Mouse (Mus musculus): ENCODE results near the gene Capn2.

The Capn2 gene

DNA sequence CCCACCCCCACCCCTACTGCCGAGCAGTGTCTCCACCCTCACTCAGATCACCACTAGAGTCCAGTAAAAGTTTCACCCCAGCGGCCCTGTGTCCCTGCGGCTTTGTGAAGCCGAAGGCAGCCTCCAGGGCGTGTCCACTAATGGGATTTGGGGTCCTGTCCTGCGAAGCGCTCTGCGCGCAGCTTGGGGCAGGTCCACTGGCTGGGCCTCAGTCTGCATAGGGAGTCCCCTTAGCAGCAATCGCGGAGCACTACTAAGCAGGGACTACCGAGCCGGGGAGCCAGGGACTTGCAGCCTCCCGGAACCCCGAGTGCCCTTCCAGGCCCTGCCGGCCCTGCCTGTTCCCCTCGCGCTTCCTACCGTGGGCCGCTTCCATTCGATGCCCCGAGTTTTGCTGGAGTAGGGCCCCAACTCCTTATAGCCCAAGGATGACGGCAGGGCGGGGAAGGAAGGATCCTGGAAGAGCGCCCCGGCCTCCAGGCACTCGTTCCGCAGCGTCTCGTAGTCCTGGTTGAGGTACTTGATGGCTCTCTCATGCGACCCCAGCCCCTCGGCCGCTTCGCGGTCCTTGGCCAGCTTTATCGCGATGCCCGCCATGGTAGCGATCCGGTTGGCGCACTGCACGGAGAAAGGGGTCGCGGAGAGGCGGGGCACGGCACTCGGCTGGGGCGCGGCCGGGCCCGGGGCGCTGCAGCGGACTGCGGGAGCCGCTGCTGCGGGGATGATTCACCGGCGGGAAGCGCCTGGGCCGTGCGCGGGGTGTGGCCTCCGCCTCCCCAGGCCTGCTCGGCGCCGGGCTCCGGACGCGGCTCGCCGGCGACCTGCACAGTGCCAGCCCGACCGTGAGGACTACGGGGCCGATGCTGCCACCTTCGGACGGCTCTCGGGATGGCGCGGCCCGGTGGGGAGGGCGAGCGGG is at the start of gene Capn2:
Capn2 (minus strand) TSS at position 851 of the 919 bp plus-strand sequence.
- peak; percentile 85 for DNase-seq (ENCODE audit: extremely low spot score)

DNA sequence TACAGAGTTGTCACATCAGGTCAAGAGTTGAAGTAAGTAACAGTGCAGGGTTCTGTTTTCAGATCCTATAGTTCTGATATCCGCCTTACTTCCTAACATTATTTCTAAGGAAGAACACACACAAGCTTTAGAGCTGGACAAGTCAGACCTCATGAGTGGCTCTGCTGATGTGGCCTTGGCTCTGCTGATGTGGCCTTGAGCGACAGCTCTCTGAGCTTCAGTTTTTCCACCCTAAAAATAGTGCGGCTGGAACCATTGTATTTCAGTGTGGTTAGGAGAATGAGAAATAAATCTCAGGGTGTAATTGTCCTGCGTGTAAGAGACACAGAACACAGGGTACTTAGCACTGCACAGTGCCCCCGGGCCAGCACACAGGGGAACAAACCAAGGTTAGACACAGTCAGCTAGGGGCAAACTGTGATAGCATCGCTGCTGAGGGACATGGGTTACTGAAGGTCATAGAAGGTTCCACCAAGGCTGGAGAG is 48.0 kb upstream of the Capn2 start:
- no peak for DNase-seq (ENCODE audit: extremely low spot score)

DNA sequence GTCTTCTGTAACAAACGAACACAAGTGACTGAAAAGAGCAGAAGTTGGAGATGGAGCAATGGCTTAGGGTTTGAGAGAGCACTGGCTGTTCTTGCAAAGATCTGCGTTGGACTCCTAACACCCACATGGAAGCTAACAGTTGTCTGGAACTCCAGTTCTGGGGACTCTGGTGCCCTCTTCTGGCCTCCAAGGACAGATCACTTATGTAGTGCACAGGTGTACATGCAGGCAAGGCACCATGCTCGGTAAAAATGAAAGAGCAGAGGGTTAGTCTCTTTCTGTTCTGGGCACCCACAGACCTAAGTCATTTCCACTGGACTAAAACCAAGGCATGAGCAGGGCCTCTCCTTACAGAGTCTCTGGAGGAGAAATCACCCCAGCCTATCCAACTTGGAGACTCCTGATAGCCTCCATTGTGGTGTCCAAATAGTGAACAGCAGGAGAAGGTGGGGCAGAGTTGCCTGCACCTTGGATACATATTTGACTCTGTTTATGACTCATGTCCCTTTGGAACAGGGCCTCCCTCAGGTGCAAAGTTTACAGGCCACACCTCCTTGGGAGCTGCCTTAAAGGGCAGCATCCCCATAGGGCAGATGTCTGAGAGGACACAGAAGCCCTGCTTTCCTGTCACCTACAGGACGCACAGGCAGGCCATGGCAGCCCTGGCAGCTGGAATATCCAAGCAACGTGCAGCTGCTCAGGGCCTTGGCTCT is 47.2 kb upstream of the Capn2 start, which contains the start of gene Capn8:
Capn8 (plus strand) TSS at position 600 of the 713 bp plus-strand sequence.
- no peak for DNase-seq (ENCODE audit: extremely low spot score)

DNA sequence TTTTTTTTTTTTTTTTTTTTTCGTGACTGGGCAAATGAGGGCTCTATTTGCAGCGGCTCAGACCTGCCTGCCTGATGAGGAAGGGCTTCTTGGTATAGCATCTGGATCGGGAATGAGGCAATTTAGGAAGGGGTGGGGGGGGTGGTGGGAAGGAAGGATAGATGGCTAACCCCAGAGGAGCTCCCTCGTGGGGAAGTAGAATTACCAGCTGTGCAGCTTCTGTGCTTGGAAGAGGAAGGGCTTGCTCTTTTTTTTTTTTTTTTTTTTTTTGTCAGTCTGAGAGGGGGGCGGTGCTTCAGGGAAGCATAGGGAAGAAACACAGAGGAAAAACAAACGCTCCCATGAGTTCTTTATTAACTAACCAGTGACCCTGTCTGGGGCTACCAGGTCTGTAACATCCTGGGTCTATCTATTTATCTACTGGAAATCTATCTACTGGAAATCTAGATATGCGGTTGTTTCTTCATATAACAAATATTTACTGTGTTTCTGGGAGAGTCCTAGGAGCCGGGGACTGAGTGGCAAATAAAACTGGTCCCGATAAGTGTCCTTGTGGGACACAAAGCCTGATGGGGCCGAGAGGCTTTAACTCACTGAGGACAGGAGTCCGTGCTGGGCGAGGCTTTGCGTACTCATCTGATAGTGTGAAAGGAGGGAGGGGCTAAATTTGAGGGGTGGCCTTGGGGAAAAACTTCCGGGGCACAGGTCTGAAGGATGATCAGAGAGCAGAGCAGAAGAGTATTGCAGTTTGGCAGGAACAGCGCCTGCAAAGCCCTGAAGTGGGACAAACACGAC is 45.4 kb upstream of the Capn2 start:
- no peak for DNase-seq (ENCODE audit: extremely low spot score)

DNA sequence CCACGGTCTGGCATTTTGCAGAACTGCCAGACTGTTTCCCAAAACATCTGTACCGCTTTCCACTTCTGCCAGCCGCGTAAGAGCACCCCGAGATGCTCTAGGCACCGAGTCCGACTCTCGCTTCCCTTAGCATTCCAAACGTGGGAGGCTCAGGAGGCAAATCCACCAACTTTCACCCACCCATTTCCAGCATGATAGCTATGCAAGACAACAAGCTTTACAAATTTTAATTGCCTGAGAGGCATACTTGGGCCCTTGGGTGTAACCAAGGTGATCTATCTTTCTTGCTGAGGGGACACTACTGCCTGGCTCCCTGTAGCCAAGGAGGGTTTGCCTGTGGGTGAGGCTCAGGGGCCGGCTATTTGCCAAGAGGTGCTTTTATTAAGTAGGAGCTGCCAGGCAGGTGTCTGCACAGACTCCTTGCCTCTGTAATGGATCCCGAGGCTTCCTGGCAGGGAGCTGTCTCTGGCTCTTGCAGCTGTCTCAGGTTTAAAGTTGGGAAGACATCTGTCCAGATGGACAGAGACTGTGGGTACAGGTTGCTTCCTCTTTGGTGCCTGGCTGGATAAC is 44.6 kb upstream of the Capn2 start:
- DNase-seq (ENCODE audit: extremely low spot score) = no peak

DNA sequence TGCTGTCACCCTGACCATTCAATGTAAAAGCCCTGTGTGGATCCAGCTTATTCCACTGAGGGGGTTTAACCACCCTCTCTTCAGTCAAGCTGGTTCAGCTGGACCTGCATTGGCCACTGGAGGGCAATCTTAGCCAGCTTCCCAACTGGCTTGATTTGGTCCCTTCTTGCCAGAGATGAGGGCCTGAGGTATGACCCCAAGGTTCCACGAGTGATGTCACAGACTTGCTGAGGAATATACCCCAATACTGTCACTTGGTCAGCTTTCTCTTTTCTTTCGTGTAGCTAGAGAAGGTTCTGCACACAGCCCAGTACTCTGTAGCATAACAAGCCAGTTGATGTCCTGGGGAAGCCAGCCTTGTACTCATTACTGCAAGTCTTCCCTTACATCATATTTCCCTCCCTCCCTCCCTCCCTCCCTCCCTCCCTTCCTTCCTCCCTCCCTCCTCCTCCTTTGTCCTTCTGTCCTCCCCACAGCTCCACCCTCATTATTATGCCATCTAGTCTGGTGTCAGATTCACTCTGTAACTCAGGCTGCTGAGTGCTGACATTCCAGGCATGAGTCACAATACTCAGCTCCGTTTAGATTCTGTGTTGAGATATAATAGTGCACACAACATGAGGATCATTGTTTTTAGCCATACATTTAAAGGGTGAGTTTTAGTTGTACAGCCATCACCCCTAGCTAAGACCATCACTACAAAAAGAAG is 43.1 kb upstream of the Capn2 start:
- DNase-seq (ENCODE audit: extremely low spot score) = peak; percentile 72

DNA sequence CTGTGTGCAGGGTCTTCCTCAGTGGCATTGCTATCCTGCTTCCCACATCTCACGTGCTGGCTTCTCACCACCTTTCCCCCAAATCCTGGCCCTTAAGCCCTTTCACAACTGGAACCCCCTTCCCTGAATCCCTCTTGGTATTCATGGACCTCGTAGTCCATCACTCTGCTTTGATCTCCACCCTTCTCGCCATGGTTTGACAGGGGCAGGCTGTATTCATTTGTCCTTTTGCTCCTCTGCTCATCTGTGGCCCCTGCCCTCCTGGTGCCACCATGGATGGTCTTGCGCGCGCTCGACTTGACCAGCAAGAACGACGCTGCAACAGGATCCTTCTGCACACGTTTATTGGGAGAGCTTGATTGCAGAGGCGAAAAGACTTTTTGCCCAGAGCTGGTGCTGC is 42.1 kb upstream of the Capn2 start:
- DNase-seq (ENCODE audit: extremely low spot score) = no peak

DNA sequence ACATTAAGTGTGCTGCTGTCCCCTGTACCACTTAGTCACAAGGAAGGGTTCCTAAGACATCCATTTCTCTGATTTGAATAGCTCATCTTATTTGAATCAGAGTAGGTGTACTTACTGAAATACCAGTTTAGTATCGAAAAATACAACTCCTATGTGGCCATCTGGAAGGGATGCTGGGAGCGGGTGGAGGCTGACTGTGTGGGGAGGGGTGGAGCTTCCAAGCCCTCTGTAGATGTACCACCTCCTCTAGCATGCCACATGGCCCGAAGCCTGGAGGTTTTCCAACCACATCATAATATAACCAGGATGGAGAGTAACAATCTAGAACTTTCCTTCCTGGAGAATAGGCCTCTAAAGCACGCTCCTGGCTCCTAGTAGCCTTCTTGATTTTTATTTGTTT is 40.9 kb upstream of the Capn2 start:
- DNase-seq (ENCODE audit: extremely low spot score) = no peak

DNA sequence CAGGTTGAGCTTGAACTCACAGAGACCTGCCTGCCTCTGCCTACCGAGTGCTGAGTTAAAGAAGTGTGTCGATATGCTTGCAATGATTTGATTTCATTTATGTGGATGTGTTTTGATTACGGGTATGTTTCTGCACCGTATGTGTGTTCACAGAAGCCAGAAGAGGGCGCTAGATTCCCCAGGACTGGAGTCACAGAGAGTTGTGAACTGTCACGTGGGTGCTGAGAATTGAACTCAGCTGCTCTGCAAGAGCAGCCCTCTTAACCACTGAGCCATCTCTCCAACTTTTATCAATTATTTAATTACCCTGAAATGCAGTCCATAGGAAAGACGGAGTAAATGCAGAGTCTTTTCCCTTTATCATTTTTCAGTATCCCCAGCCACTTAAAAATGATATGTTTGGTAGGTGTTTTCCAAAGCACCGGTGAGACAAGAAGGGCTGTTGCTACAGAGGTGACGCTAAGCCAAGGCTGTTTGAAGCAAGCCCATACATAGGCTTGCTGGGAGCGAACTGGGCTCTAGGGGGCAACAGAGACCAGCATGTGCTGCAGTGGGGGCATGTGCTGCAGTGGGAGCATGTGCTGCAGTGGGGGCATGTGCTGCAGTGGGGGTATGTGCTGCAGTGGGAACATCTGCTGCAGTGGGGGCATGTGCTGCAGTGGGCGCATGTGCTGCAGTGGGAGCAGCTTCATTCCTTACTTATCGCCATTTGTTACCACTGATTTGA is 36.4 kb upstream of the Capn2 start:
- DNase-seq (ENCODE audit: extremely low spot score) = peak; percentile 62

DNA sequence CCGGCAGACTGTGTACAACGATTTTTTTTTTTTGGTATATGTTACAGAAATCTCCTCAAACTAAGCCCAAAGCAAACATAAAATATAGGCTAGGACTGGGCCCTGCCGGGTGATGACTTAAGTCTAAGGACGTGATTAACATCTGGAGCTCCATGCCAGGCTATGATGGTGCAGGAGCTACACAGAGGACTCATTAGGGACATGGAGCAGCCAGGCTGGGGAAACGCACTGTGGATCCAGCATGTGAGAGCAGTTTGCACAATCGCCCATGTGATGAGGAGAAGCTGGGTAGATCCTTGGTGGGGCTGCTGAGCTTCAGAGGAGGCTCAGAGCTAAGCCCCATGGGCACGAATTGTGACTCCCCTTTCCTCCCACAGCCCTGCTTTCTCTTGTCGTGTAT is 33.4 kb upstream of the Capn2 start:
- no peak for DNase-seq (ENCODE audit: extremely low spot score)

DNA sequence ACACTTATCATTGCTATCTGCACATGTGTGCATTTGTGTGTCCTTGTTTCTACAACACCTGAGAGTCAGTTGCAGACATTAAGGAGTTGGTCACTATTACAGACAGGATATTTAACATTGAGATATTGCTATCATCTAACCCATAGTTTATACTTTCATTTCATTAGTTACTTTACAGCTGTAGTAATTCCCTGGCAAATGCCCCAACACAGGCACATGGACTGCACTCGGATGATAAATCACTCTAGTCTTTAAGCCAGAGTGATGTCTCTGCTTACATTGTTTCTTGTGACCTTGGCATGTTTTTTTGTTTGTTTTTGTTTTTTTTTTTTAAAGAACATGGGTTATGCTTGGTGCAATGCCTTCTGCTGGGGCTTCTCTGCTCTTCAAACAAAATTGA is 26.5 kb upstream of the Capn2 start:
- no peak for DNase-seq (ENCODE audit: extremely low spot score)

DNA sequence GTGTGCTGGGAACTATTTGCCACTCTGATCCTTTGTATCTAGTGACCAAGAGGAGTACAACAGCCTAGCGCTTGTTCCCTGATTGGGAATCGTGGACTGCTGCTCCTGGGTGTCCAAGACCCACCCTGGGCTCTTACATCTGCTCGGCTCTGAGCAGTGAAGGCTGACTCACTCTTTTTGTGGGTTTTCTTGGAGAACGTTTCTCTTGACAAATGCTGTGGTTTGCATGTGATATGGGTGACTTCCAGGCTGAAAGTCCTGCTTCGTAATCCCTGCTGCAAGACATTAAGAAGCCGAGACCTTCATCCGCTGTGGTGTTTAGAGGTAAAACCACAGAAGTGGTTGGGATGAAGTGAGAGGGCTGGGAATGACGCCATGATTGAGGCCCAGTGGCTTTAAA is 25.7 kb upstream of the Capn2 start:
- DNase-seq (ENCODE audit: extremely low spot score) = no peak

DNA sequence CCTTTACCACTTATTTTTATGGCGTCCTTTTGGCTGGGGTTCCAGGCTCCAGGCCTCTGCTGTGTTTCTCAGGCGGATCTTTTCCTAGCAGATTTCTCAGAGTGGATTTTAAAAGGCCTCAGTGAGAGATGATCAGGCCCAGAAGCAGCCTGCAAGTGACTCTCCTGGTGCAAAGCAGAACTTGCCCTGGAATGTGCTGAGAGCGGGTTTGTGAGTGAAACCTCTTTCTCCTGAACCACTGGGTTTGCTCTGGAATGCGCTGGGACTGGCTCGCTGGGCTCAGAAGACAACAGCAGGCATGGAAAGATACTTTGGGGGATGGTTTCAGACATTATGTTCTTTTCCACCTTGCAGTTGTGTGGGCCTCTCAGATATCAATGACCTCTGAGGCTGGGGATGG is 24.7 kb upstream of the Capn2 start:
- DNase-seq (ENCODE audit: extremely low spot score) = no peak

DNA sequence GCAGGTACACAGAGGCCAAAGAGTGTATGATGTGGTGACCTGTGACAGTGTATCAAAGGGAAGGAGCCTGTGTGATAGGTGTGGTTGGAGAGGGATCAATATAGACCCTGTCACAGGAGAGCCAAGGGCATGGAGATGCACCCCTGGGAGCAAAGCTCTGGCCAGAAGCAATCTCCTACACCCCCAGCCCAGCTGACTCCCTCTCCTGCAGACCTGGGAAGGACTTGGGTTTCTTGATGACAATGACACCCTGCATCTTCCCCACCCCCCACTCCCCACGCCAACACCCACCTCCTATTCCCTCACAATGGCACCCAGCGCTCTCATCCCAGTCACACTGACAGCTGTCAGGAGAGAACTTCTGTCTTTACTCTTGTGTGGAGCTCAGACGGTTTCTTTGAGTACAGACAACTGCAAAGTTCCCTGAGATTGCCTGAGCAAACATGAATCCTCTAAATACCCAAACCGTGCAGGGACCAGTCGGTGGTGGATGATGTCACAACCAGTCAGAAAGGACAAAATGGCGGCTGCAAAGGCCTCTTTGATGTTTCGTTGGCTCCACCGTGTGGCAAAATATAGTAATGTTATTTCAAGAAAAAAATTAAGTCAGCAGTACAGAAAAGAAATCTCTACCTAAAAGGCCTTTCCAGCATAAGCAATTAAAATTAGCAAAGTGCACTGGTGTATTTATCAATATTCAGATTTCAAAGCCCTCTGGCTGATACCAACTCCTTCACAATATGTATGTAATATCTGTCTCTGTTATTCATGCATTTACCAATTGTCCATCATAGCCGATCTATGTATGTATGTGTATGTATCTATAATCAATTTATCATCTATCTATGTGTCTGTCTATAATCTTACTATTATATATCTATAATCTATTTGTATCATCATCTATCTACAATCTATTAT is 21.9 kb upstream of the Capn2 start:
- peak; percentile 81 for DNase-seq (ENCODE audit: extremely low spot score)

DNA sequence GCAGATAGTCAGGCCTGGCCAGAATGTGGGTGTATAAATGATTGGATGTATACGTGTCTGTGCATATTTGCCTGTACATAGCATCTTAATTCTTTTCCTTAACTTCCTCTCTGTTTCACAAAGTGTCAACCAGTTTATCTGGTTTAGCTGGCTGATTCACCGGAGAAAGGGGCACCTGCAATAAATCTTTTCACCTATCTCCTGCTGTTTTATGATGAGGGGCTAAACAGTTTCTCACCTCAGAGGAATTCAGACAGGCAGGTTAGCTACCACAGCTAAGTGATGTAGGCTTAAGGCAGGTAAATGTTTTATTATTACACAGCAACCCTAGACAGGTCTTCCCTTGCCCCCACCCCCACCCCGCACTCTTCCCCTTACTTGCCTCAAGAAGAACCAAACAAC is 17.7 kb upstream of the Capn2 start:
- DNase-seq (ENCODE audit: extremely low spot score) = no peak

DNA sequence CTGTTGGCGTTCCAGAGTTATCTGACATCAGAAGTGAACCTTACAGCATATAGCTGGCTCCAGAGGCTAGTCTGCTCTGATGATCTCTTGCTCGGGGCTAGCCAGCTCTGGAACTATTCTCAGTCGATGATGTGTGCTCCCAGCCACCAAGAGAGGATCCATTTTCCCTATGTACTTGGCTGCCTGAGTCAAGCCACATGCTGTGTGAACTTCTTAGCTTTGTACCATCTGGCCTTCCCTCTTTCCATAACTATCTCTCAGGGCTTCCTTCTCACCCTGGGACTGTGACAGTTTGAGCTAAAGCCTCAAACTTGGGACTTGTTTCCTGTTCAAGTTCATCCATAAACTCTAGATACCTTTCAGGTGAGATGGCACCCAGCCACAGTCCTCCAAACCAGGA is 16.2 kb upstream of the Capn2 start:
- DNase-seq (ENCODE audit: extremely low spot score) = no peak

DNA sequence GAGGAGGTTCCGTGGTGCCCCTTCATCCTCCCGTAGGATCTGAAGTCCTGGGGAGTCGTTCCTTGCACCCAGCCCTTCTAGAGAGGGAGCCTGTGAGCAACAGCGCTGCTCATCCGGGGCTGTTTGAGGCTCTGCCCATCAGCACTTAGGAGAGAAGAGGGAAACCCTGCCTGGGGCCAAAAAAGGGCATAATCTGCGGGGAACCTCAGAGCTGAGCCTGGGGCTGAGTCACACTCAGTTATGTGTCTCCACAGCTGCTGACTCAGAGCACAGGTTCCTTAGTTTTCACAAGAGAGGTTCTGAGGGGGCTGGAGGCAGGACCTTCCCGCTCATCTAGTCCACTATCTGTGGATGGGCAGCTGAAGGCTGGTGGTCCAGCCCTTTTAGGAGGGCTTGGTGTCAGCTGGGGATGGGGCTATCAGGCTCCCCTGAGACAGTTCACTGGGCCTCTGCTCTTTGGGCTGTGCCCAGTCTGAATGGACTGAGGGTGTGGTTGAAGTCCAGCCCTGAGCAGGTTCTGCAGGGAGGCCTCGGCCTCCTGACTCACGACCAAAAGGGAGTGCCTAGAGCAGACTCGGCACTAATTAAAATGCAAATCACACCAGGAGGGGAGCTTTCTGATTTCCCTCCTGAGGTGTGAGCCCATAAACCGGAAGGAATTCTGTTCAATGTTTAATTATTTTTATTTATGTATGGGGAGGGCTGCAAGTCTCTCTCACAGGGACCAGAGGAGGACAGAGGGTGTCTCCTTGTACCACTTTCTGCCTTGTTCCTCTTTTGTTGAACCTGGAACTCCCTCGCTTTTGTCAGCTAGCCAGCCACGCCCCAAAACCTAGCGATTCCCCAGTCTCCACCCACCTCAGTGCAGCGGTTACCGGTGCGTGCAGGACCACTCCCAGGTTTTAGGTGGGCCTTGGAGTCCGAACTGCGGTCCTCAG is 10.8 kb upstream of the Capn2 start:
- no peak for DNase-seq (ENCODE audit: extremely low spot score)

DNA sequence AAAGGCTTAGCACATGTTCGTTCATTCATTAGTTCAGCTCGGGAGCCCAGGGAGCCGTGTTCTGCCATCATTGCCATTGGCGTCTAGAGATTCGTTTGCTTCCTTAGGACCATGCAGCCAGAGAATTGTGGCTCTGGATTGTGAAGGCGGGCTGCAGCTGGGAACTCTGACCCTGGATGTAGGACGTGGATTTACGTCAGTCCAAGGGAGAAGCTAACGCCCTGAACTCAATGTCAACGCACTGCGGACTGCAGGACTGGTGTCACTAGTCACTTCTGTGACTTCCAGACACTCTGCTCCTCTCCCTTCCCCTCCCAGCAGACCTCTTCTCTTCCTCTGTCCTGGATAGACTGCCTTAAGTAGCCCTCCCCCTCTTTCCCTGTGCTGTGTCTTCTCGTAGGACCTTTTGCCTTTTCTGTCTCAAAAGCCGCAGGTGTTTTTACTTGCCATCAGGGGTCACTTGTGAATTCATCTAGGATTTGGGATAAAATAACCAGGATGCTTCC is 9.9 kb upstream of the Capn2 start:
- no peak for DNase-seq (ENCODE audit: extremely low spot score)

Data from embryo, embryonic 9.5 days (tissue).